Mouse (Mus musculus) layer of hippocampus, adult 18-20 months (tissue): ENCODE measurements around the gene H3f3b. TPM values are rescaled to one million over a fixed set of nuclear protein-coding genes. Genes with fewer than 3 reads are reported as not detected.
"Not testable (repeated sequence)": the region's sequence is repeated elsewhere in the genome, so short reads cannot be mapped to it uniquely, and the experiment has no call there.

Experiments
- DNase-seq, 2 experiments: peaks; one replicate each; pipeline ENCODE4 v3.0.0; 2022; ENCODE audit warnings: low spot score in 2 of 2
- total RNA-seq, 2 experiments: library from RNA; stranded (reverse); gene quantifications; 2 replicates each; pipeline ENCODE4 v1.2.3; 2021

Gene H3f3b
- total RNA-seq, 2 experiments from 2014 or later = 267 to 281 TPM

GRCm38 (mm10) chr11:116022256-116022780 is 5.4 kb downstream of the H3f3b start:
- DNase-seq = no peak

GRCm38 (mm10) chr11:116021328-116022220 is 6.2 kb downstream of the H3f3b start:
- DNase-seq = no peak

- no peak for DNase-seq
These were observed 7.2 kb downstream of the H3f3b start for GRCm38 (mm10) chr11:116020519-116020922.

DNA sequence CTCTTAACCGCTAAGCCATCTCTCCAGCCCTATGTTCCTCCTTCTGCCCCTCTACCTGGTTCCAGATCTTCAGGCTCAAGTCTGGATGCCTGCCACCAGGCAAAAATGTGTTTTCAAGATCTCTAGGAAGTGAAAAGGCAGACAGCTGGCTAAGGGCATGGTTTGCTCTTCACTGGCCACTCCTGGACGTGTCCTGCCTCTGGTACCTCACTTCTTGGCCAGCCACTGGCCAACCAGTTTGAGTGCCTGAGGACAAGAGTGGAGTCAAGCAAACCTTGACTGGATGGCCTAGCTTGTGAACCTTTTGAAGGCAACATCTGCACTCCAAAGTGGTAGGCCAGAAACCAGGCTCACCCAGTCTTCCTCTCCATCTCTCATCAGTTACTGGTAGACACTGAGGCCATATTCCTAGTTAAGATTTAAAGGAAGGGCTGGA is 7.8 kb downstream of the H3f3b start:
- no peak for DNase-seq

DNA sequence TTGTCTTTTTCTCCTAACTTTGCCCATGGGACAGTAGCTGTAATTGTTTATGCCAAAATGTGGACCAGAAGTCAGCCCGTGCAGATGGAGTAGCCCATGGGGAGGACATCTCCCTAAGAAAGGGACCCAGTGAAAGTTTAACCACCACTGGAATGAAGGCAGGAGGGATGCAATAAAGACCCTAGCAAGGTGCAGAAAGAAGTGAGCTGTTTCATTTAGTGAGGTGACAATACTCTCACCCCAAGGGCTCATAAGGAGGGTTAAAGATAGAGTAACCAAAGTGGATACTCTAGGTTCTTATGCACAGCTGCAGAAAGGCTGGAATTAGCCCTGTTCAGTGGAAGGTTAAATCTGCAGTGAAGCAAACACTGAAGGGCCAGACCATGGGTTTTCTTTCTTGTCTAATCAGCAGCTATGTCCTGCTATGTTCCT is 8.4 kb downstream of the H3f3b start:
- DNase-seq = no peak

DNA sequence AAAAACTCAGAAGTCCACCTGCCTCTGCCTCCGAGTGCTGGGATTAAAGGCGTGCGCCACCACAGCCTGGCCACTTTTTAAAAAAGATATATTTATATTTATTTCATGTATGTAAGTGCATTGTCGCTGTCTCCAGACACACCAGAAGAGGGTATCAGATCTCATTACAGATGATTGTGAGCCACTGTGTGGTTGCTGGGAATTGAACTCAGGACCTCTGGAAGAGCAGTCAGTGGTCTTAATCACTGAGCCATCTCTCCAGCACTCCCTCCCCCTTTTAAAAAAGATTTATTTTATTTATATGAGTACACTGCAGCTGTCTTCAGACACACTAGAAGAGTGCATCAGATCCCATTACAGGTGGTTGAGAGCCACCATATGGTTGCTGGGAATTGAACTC is 8.9 kb downstream of the H3f3b start:
- not testable (repeated sequence) for DNase-seq

DNA sequence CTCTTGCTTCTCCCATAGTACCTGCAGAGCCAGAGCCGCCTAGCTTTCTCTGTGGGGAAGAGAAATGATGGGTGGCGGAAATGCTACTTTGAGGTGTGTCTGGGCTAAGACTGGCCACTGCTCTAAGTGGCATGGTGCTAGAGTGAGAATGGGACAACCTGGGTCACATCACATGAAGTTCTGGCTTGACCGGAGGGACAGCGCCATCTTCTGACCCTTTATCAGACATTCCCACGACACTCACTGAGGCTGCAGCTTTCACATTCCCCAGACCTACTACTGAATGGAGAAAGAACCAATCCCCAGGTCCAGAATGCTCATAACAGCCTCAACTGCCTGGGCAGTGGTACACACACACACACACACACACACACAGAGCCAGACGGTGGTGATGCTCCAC is 9.7 kb downstream of the H3f3b start:
- DNase-seq = no peak

DNA sequence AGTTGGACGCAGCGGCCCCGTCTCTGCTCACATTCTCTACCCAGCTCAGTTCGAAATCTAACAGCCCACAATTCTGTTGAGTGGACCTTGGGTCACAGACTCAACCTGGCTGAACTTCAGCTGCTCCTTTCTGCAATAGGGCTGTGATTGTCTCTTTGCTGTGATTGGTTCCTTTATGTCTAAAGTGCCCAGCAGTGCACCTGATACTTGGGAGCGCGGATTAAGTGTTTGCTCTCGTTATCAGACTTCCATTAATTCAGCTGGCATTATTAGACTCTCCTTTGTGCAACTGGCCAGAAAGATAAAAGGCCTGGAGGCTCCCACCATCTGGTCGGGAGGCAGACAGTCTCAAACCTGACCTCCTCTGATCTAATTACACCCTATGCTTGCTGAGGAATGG is 12.9 kb downstream of the H3f3b start:
- no peak for DNase-seq

DNA sequence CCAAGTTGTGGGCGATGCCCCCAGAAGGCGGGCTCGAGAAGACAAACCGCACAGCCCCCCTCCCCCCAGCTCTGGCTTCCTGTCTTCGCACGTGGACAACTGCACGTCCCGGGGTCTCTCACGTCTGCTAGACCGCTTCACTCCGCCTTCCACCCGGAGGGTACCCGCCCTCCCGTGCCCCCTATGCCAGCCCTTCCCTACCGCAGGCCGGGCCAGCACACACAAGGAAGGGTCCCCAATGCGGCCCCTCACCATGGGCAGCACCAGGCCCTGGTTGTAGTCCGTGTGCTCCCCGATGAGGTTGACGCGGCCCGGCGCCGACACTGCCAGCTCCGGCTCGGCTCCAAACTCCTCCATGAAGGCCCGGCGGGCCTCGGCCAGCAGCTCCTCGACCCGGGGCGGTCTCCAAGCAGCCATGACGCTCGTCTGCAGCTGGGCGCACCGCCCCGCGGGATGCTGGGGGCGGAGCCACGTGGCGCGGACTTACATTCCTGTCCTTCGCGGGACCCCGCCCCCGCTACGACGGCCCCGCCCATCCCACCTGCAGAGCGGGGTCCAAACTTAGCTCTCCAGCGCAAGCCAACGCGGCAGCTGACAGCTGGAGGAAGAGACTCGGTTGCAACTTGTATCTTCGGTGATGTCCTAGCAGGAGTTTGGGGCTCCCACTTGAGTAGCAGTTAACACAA is 15.4 kb downstream of the H3f3b start, which contains the start of gene Galk1:
TSS of gene Galk1 (minus strand) at position 458 of the 686 bp plus-strand sequence.
- peak; percentile 77 to 80 for DNase-seq

- DNase-seq = no peak
These were observed 16.1 kb downstream of the H3f3b start for GRCm38 (mm10) chr11:116011529-116012261.

GRCm38 (mm10) chr11:116010948-116011347 is 16.8 kb downstream of the H3f3b start:
- no peak for DNase-seq

- DNase-seq = no peak
These were observed 17.6 kb downstream of the H3f3b start for GRCm38 (mm10) chr11:116010146-116010545.

DNA sequence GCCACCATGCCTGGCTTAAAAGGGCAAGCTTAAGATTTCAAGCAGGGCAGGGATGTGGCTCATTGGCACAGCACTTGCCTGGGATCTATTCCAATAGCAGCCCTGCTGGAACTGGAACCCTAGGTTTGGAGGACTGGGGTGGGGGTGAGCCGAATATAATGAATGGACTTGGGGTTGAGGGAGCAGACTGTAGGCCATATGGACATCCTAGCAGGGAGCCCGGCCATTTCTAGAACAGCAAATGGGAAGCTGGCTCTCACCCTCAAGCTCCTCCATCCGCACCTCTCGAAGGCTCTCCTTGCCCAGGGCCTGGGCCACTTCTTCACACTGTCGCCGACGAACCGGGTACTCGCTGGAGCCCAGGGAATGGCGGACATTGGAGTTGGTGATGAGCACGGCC is 18.1 kb downstream of the H3f3b start:
- DNase-seq = no peak

- DNase-seq = no peak
These were observed 18.9 kb downstream of the H3f3b start for GRCm38 (mm10) chr11:116008832-116009375.

- no peak for DNase-seq
These were observed 19.4 kb downstream of the H3f3b start for GRCm38 (mm10) chr11:116008411-116008810.

GRCm38 (mm10) chr11:116007095-116007850 is 20.5 kb downstream of the H3f3b start:
- DNase-seq = no peak

DNA sequence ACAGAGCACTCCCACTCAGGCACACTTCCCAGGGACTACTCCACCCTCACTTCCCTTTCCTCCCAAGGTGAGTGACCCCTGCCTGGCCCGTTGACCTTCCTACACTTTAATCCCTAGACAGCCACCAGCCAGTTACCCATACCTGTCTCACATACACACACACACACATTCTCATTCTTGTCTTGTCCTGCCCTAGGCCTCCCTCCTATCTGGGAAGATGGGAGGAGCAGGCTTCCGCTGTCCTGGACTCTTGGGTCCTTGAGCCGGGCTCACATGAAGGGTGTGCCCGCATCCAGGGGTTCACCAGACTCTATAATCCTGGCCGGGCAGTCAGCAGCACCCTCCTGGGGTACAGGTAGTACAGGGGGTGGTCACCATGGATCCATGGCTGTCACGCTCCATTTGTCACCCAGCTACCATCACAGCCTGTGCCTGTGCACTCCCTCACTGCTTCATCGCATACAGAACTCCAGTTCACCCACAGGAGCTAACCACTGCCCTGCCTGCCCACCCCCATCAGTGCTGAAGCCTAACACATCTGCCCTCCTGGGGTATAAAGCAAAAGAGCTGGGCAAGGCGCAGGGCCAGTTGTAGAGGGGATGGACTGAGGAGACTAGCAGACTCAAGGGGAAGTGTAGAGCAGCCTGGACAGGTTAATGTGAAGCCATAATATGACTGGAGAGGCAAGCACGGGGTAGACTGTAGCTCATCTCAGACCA is 21.9 kb downstream of the H3f3b start:
- no peak for DNase-seq

DNA sequence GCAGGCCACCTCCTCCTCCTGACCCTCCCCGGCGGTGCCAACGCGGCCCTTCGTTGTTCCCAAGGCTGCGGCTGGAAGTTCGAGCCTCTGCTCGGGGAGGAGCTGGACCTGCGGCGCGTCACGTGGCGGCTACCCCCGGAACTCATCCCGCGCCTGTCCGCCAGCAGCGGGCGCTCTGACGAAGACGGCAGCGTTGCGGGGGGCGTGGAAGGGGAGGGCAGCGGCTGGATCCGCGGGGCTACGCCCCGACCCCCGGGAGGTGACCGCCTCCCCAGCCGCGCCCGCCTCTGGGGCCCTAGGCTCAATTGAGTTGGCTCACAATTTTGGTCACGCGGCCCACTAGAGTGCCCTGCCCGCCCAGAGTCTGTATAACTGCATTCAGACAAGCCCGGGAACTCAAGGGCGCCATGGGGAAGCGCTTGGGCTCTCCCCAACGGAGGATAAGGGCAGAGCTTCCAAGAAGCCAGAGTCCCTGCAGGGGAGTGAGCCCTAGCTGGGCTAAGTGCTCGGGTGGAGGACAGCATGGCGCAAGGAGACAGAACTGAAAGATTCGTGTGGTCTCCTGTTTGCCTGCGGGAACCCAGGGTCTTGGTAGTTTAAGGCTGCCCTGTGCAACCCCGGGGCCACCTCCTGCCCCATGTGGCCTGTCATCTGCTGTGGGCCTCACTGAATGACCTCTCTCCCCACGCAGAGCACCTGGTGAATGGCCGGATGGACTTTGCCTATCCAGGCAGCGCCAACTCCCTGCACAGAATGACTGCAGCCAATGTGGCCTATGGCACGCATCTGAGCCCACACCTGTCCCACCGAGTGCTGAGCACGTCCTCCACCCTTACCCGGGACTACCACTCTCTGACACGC is 22.7 kb downstream of the H3f3b start:
- peak; percentile 48 to 57 for DNase-seq
